Mouse (Mus musculus) kidney, embryonic 15.5 days (tissue): Measurements from ENCODE around the gene Cdkl3. TPM values are rescaled to one million over a fixed set of nuclear protein-coding genes. Genes with fewer than 3 reads are reported as not detected.
"Not testable (repeated sequence)": the region's sequence is repeated elsewhere in the genome, so short reads cannot be mapped to it uniquely, and the experiment has no call there.

ENCODE experiments used
- ATAC-seq: fragments of 200-750 bp; cut with Nextera tagmentation; replicated peaks from 2 replicates; pipeline ENCODE4 v1.8.0; 2017; ENCODE audit warnings: moderate TSS enrichment; ENCODE audit not compliant: low FRiP score
- H3K27ac ChIP-seq: fragments of 300-500 bp; sonication (generic); 2 replicates; pipeline ENCODE4 v1.5.1; 2015; ENCODE audit warnings: mild to moderate bottlenecking, inconsistent platforms
- H3K27me3 ChIP-seq: fragments of 300-500 bp; sonication (generic); 2 replicates; pipeline ENCODE4 v1.6.1; 2015; ENCODE audit warnings: inconsistent platforms
- H3K36me3 ChIP-seq: fragments of 300-500 bp; sonication (generic); 2 replicates; pipeline ENCODE4 v1.6.1; 2015; ENCODE audit warnings: inconsistent platforms
- H3K4me1 ChIP-seq: fragments of 300-500 bp; sonication (generic); 2 replicates; pipeline ENCODE4 v1.6.1; 2015; ENCODE audit warnings: inconsistent platforms
- H3K4me2 ChIP-seq: fragments of 300-500 bp; sonication (generic); 2 replicates; pipeline ENCODE4 v1.6.1; 2015; ENCODE audit warnings: moderate library complexity, mild to moderate bottlenecking, inconsistent platforms
- H3K4me3 ChIP-seq: fragments of 300-500 bp; sonication (generic); replicated peaks from 2 replicates; pipeline ENCODE4 v1.5.1; 2015; ENCODE audit warnings: mild to moderate bottlenecking, inconsistent platforms
- H3K9ac ChIP-seq: fragments of 300-500 bp; sonication (generic); 2 replicates; pipeline ENCODE4 v1.6.1; 2015; ENCODE audit warnings: mild to moderate bottlenecking, inconsistent platforms
- H3K9me3 ChIP-seq: fragments of 300-500 bp; sonication (generic); replicated peaks from 2 replicates; pipeline ENCODE4 v1.6.1; 2016; ENCODE audit warnings: inconsistent platforms
- WGBS: fragments of 180-500 bp; shearing (Covaris S2); methylation state at CpG from one replicate; pipeline ENCODE4 v1.1.7; 2015; ENCODE audit warnings: mixed read lengths; 5-methylcytosine and 5-hydroxymethylcytosine counted together
- polyA plus RNA-seq: library from polyadenylated mRNA; unstranded; fragments of >200 nt; fragmentation: Nextera tagmentation; extraction: Ambion mirVana; gene quantifications from 2 replicates; pipeline ENCODE4 v1.2.1, GENCODE M21; 2015

Cdkl3 gene
- polyA plus RNA-seq, 1 experiment from 2014 or later: 8.7 TPM

GRCm38 (mm10) chr11:52106438-52106837, 102.4 kb downstream of the Cdkl3 start:
- Histone ChIP-seq H3K4me3 (no peak overlapping the region), H3K9me3 (no peaks in the 10 kb centered on the region), H3K4me1 (peaks cover 24% of the 10 kb centered on the region), H3K36me3 (0 out of 2 replicates have a peak, but pooled peaks cover 3% of the 10 kb centered on the region), H3K4me2 (no peak overlapping the region), H3K27ac (no peak overlapping the region), H3K9ac (no peak overlapping the region), H3K27me3 (no peaks in the 10 kb centered on the region)
- 96% methylated on average over 1 of the region's 1 CpGs for WGBS
- no peak for ATAC-seq

GRCm38 (mm10) chr11:52108796-52109195, 104.8 kb downstream of the Cdkl3 start:
- Histone ChIP-seq H3K4me2 (no peak overlapping the region), H3K27ac (no peak overlapping the region), H3K9me3 (no peaks in the 10 kb centered on the region), H3K36me3 (peaks cover 7% of the 10 kb centered on the region), H3K4me1 (peaks cover 15% of the 10 kb centered on the region), H3K4me3 (no peak overlapping the region), H3K9ac (no peak overlapping the region), H3K27me3 (no peaks in the 10 kb centered on the region)
- WGBS: 92% methylated on average over 5 of the region's 5 CpGs
- no peak for ATAC-seq

GRCm38 (mm10) chr11:52109421-52109820, 105.4 kb downstream of the Cdkl3 start:
- H3K9me3 ChIP-seq: no peaks in the 10 kb centered on the region
- H3K27ac ChIP-seq: no peak overlapping the region
- H3K9ac ChIP-seq: no peak overlapping the region
- WGBS: 90% methylated on average over 1 of the region's 1 CpGs
- H3K36me3 ChIP-seq: peaks cover 13% of the 10 kb centered on the region
- H3K27me3 ChIP-seq: no peaks in the 10 kb centered on the region
- H3K4me3 ChIP-seq: no peak overlapping the region
- H3K4me2 ChIP-seq: no peak overlapping the region
- H3K4me1 ChIP-seq: peaks cover 12% of the 10 kb centered on the region
- ATAC-seq: no peak

- H3K4me2 ChIP-seq: no peak overlapping the region
- no peaks in the 10 kb centered on the region for H3K27me3 ChIP-seq
- no peaks in the 10 kb centered on the region for H3K4me1 ChIP-seq
- no peak overlapping the region for H3K4me3 ChIP-seq
- peaks cover 74% of the 10 kb centered on the region for H3K36me3 ChIP-seq
- H3K9ac ChIP-seq: no peak overlapping the region
- 95% methylated on average over 3 of the region's 3 CpGs for WGBS
- H3K9me3 ChIP-seq: no peaks in the 10 kb centered on the region
- ATAC-seq: no peak
- H3K27ac ChIP-seq: no peak overlapping the region
These were observed 111.5 kb downstream of the Cdkl3 start for GRCm38 (mm10) chr11:52115479-52115878.

- not testable (repeated sequence) for ATAC-seq, H3K4me3 ChIP-seq, H3K4me1 ChIP-seq, H3K9ac ChIP-seq, H3K27ac ChIP-seq, H3K4me2 ChIP-seq, H3K9me3 ChIP-seq, H3K27me3 ChIP-seq
- WGBS: 92% methylated on average over 6 of the region's 6 CpGs
- H3K36me3 ChIP-seq: peaks cover 79% of the 10 kb centered on the region
These were observed 112.1 kb downstream of the Cdkl3 start for GRCm38 (mm10) chr11:52116117-52116516.

GRCm38 (mm10) chr11:52117156-52117555, 113.1 kb downstream of the Cdkl3 start:
- Histone ChIP-seq H3K9ac (no peak overlapping the region), H3K4me3 (no peak overlapping the region), H3K4me2 (no peak overlapping the region), H3K27ac (no peak overlapping the region), H3K36me3 (peaks cover 89% of the 10 kb centered on the region), H3K27me3 (no peaks in the 10 kb centered on the region), H3K9me3 (no peaks in the 10 kb centered on the region), H3K4me1 (no peaks in the 10 kb centered on the region)
- 93% methylated on average over 7 of the region's 7 CpGs for WGBS
- ATAC-seq: no peak

GRCm38 (mm10) chr11:52120415-52120814, 116.4 kb downstream of the Cdkl3 start:
- peaks cover 98% of the 10 kb centered on the region for H3K36me3 ChIP-seq
- not testable (repeated sequence) for ATAC-seq, H3K4me3 ChIP-seq, H3K4me1 ChIP-seq, H3K27me3 ChIP-seq, H3K4me2 ChIP-seq, H3K27ac ChIP-seq, H3K9me3 ChIP-seq, H3K9ac ChIP-seq

- no peak overlapping the region for H3K9ac ChIP-seq
- H3K9me3 ChIP-seq: no peaks in the 10 kb centered on the region
- H3K27me3 ChIP-seq: no peaks in the 10 kb centered on the region
- WGBS: 83% methylated on average over 6 of the region's 6 CpGs
- no peaks in the 10 kb centered on the region for H3K4me1 ChIP-seq
- no peak overlapping the region for H3K4me2 ChIP-seq
- H3K27ac ChIP-seq: no peak overlapping the region
- ATAC-seq: no peak
- H3K36me3 ChIP-seq: peaks cover 95% of the 10 kb centered on the region
- H3K4me3 ChIP-seq: no peak overlapping the region
These were observed 118.0 kb downstream of the Cdkl3 start for GRCm38 (mm10) chr11:52122045-52122444.

GRCm38 (mm10) chr11:52124468-52124867, 120.4 kb downstream of the Cdkl3 start:
- ATAC-seq: no peak
- Histone ChIP-seq H3K27ac (no peak overlapping the region), H3K27me3 (no peaks in the 10 kb centered on the region), H3K9ac (no peak overlapping the region), H3K36me3 (peaks cover 78% of the 10 kb centered on the region), H3K4me2 (no peak overlapping the region), H3K9me3 (no peaks in the 10 kb centered on the region), H3K4me1 (0 out of 2 replicates have a peak, but pooled peaks cover 2% of the 10 kb centered on the region), H3K4me3 (no peak overlapping the region)
- 91% methylated on average over 4 of the region's 4 CpGs for WGBS

GRCm38 (mm10) chr11:52127169-52127568, 123.1 kb downstream of the Cdkl3 start:
- Histone ChIP-seq H3K27me3 (no peaks in the 10 kb centered on the region), H3K4me3 (no peak overlapping the region)
- WGBS: 66% methylated on average over 3 of the region's 3 CpGs

GRCm38 (mm10) chr11:52127760-52128159, 123.7 kb downstream of the Cdkl3 start:
- no peak overlapping the region for H3K4me2 ChIP-seq
- H3K27me3 ChIP-seq: no peaks in the 10 kb centered on the region
- H3K27ac ChIP-seq: no peak overlapping the region
- no peak overlapping the region for H3K4me3 ChIP-seq
- 73% methylated on average over 5 of the region's 5 CpGs for WGBS
- no peak for ATAC-seq
- H3K9me3 ChIP-seq: no peaks in the 10 kb centered on the region
- no peak overlapping the region for H3K9ac ChIP-seq
- H3K4me1 ChIP-seq: 0 out of 2 replicates have a peak, but pooled peaks cover 2% of the 10 kb centered on the region
- H3K36me3 ChIP-seq: peaks cover 46% of the 10 kb centered on the region

More at GRCm38 (mm10) chr11:52127169-52127568, 123.1 kb downstream of the Cdkl3 start:
- Histone ChIP-seq H3K9ac (no peak overlapping the region), H3K4me2 (no peak overlapping the region), H3K4me1 (0 out of 2 replicates have a peak, but pooled peaks cover 2% of the 10 kb centered on the region), H3K27ac (no peak overlapping the region), H3K9me3 (no peaks in the 10 kb centered on the region), H3K36me3 (peaks cover 52% of the 10 kb centered on the region)
- ATAC-seq: no peak

GRCm38 (mm10) chr11:52128316-52129061, 124.5 kb downstream of the Cdkl3 start:
- Histone ChIP-seq H3K27ac (no peak overlapping the region), H3K4me3 (no peak overlapping the region), H3K27me3 (no peaks in the 10 kb centered on the region), H3K4me2 (no peak overlapping the region), H3K36me3 (peaks cover 40% of the 10 kb centered on the region), H3K9ac (no peak overlapping the region), H3K4me1 (0 out of 2 replicates have a peak, but pooled peaks cover 2% of the 10 kb centered on the region), H3K9me3 (no peaks in the 10 kb centered on the region)
- ATAC-seq: no peak
- 62% methylated on average over 5 of the region's 5 CpGs for WGBS

GRCm38 (mm10) chr11:52129171-52129570, 125.2 kb downstream of the Cdkl3 start:
- Histone ChIP-seq H3K27ac (no peak overlapping the region), H3K4me2 (no peak overlapping the region), H3K9ac (no peak overlapping the region), H3K36me3 (peaks cover 33% of the 10 kb centered on the region), H3K4me3 (no peak overlapping the region), H3K27me3 (no peaks in the 10 kb centered on the region), H3K9me3 (no peaks in the 10 kb centered on the region), H3K4me1 (0 out of 2 replicates have a peak, but pooled peaks cover 2% of the 10 kb centered on the region)
- WGBS: 17% methylated on average over 3 of the region's 3 CpGs
- no peak for ATAC-seq
